Mouse (Mus musculus): ENCODE measurements at regions not wholly inside any gene's neighbourhood (a gene's known extent, or its start where the extent isn't known, plus 50 kb on each side); places are given as distances from the start of the nearest gene placed in this dataset.

GRCm38 (mm10) chr12:106273591-106273990 lies 263.6 kb downstream of the Vrk1 start:
- TF ChIP-seq POLR2A (IDR thresholded peaks at IDR 0.05; ENCODE audit: control insufficient read depth, low read depth, low read length) (no peak), CTCF (IDR thresholded peaks at IDR 0.05; ENCODE audit: control insufficient read depth, insufficient read depth, insufficient replicate concordance, low read depth, low read length) (no peak)

All from testis, adult 2 months (tissue).